Mouse (Mus musculus): Measurements from ENCODE around the gene Tacstd2.
A peak's percentile ranks its signal among the peaks of the same experiment; 100 is the strongest.
"Not testable (repeated sequence)": the region's sequence is repeated elsewhere in the genome, so short reads cannot be mapped to it uniquely, and the experiment has no call there.

Tacstd2 gene

GRCm38 (mm10) chr6:67535777-67536054 lies at the start of gene Tacstd2:
Gene Tacstd2 (minus strand): TSS chr6:67535796.
- no peak for DNase-seq (ENCODE audit: low spot score in 2 of 2)

GRCm38 (mm10) chr6:67566270-67566669 lies 30.7 kb upstream of the Tacstd2 start:
- DNase-seq (ENCODE audit: low spot score in 2 of 2): no peak

- peak in 1 of 2 experiments; percentile 5 for DNase-seq (ENCODE audit: low spot score in 2 of 2)
These were observed 19.8 kb upstream of the Tacstd2 start for GRCm38 (mm10) chr6:67555376-67555775.

GRCm38 (mm10) chr6:67549550-67549949 lies 14.0 kb upstream of the Tacstd2 start:
- no peak for DNase-seq (ENCODE audit: low spot score in 2 of 2)

GRCm38 (mm10) chr6:67535005-67535776 lies 405 bp downstream of the Tacstd2 start:
- DNase-seq (ENCODE audit: low spot score in 2 of 2): no peak

GRCm38 (mm10) chr6:67534191-67535004 lies 1.2 kb downstream of the Tacstd2 start:
- DNase-seq (ENCODE audit: low spot score in 2 of 2): no peak

GRCm38 (mm10) chr6:67532665-67533440 lies 2.7 kb downstream of the Tacstd2 start:
- DNase-seq (ENCODE audit: low spot score in 2 of 2): no peak

GRCm38 (mm10) chr6:67531822-67532162 lies 3.8 kb downstream of the Tacstd2 start:
- DNase-seq (ENCODE audit: low spot score in 2 of 2): no peak

- DNase-seq (ENCODE audit: low spot score in 2 of 2): no peak
These were observed 4.4 kb downstream of the Tacstd2 start for GRCm38 (mm10) chr6:67530992-67531821.

GRCm38 (mm10) chr6:67526356-67526755 lies 9.2 kb downstream of the Tacstd2 start:
- DNase-seq (ENCODE audit: low spot score in 2 of 2): no peak

- DNase-seq (ENCODE audit: low spot score in 2 of 2): no peak
These were observed 24.8 kb downstream of the Tacstd2 start for GRCm38 (mm10) chr6:67510752-67511151.

- DNase-seq (ENCODE audit: low spot score in 2 of 2): not testable (repeated sequence)
These were observed 33.7 kb downstream of the Tacstd2 start for GRCm38 (mm10) chr6:67501938-67502337.

GRCm38 (mm10) chr6:67491755-67492154 lies 43.8 kb downstream of the Tacstd2 start, which contains the start of gene Il23r:
Gene Il23r (minus strand): TSS chr6:67491855.
- DNase-seq (ENCODE audit: low spot score in 2 of 2): no peak
